Mouse (Mus musculus) kidney, embryonic 15.5 days (tissue): ENCODE measurements around the gene Myo1e. TPM values are rescaled to one million over a fixed set of nuclear protein-coding genes. Genes with fewer than 3 reads are reported as not detected.

Experiments used
- ATAC-seq: fragments of 200-750 bp; cut with Nextera tagmentation; replicated peaks from 2 replicates; pipeline ENCODE4 v1.8.0; 2017; ENCODE audit warnings: moderate TSS enrichment; ENCODE audit not compliant: low FRiP score
- H3K27ac ChIP-seq: fragments of 300-500 bp; sonication (generic); 2 replicates; pipeline ENCODE4 v1.5.1; 2015; ENCODE audit warnings: mild to moderate bottlenecking, inconsistent platforms
- H3K27me3 ChIP-seq: fragments of 300-500 bp; sonication (generic); 2 replicates; pipeline ENCODE4 v1.6.1; 2015; ENCODE audit warnings: inconsistent platforms
- H3K36me3 ChIP-seq: fragments of 300-500 bp; sonication (generic); 2 replicates; pipeline ENCODE4 v1.6.1; 2015; ENCODE audit warnings: inconsistent platforms
- H3K4me1 ChIP-seq: fragments of 300-500 bp; sonication (generic); 2 replicates; pipeline ENCODE4 v1.6.1; 2015; ENCODE audit warnings: inconsistent platforms
- H3K4me2 ChIP-seq: fragments of 300-500 bp; sonication (generic); 2 replicates; pipeline ENCODE4 v1.6.1; 2015; ENCODE audit warnings: moderate library complexity, mild to moderate bottlenecking, inconsistent platforms
- H3K4me3 ChIP-seq: fragments of 300-500 bp; sonication (generic); replicated peaks from 2 replicates; pipeline ENCODE4 v1.5.1; 2015; ENCODE audit warnings: mild to moderate bottlenecking, inconsistent platforms
- H3K9ac ChIP-seq: fragments of 300-500 bp; sonication (generic); 2 replicates; pipeline ENCODE4 v1.6.1; 2015; ENCODE audit warnings: mild to moderate bottlenecking, inconsistent platforms
- H3K9me3 ChIP-seq: fragments of 300-500 bp; sonication (generic); replicated peaks from 2 replicates; pipeline ENCODE4 v1.6.1; 2016; ENCODE audit warnings: inconsistent platforms
- WGBS: fragments of 180-500 bp; shearing (Covaris S2); methylation state at CpG from one replicate; pipeline ENCODE4 v1.1.7; 2015; ENCODE audit warnings: mixed read lengths; 5-methylcytosine and 5-hydroxymethylcytosine counted together
- polyA plus RNA-seq: library from polyadenylated mRNA; unstranded; fragments of >200 nt; fragmentation: Nextera tagmentation; extraction: Ambion mirVana; gene quantifications from 2 replicates; pipeline ENCODE4 v1.2.1, GENCODE M21; 2015

Myo1e gene
- polyA plus RNA-seq, 1 experiment from 2014 or later = 22.6 TPM

DNA sequence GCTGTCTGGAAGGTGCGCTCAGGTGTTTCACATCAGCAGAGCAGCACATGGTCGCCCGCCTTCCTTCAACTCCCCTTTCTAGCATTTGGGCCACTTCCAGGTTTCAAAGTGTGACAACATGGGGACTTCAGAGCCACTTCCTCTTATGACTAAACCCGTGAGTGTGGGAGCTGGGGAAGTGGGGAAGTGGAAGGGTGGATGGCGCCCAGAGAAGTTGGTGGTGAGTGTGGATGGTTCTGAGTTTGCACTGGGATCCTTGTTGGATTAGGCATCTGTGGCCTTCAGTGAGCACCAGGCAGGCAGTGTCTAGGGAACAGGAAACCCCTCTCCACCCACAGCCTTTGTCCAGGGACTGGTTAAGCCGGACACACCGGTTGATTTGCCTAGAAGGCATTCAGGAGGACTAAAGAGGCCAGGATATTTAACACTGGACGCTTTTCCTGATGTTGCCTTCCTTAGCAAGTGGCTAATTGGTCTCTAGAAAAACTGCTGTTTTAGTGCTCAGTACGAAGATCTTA, 53.2 kb downstream of the Myo1e start:
- Histone ChIP-seq H3K4me3 (no peak overlapping the region), H3K27me3 (no peaks in the 10 kb centered on the region), H3K27ac (peak overlapping the region; percentile 85), H3K4me1 (peaks cover 70% of the 10 kb centered on the region), H3K9me3 (no peaks in the 10 kb centered on the region), H3K4me2 (0 out of 2 replicates have a peak overlapping the region, but pooled peaks have one; percentile 5), H3K36me3 (no peaks in the 10 kb centered on the region), H3K9ac (no peak overlapping the region)
- 38% methylated on average over 9 of the region's 9 CpGs for WGBS
- 0 out of 2 replicates have a peak, but pooled peaks have one; percentile 41 for ATAC-seq

DNA sequence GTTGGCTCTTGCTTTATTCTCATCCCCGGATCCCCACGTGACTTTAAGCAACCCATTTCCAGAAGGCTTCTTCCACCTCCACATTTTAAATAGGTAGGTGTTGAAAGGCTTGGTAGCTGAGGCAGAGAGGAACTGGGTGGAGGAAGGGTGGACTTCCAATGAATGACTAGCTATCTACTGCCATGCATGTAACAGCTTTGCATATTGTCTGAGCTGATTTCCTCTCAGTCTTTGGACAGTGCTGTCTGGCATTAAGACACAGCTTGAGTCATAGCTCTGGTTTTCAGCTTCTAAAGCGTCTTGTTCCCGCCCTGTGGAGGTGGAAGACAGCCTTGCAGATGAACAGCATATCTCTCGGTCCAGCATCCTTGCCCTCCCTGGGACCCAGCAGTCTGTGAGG, 54.5 kb downstream of the Myo1e start:
- no peaks in the 10 kb centered on the region for H3K9me3 ChIP-seq
- 64% methylated on average over 5 of the region's 5 CpGs for WGBS
- H3K4me1 ChIP-seq = peaks cover 70% of the 10 kb centered on the region
- H3K27ac ChIP-seq = no peak overlapping the region
- no peaks in the 10 kb centered on the region for H3K36me3 ChIP-seq
- H3K4me2 ChIP-seq = no peak overlapping the region
- no peaks in the 10 kb centered on the region for H3K27me3 ChIP-seq
- no peak overlapping the region for H3K4me3 ChIP-seq
- ATAC-seq = no peak
- no peak overlapping the region for H3K9ac ChIP-seq

DNA sequence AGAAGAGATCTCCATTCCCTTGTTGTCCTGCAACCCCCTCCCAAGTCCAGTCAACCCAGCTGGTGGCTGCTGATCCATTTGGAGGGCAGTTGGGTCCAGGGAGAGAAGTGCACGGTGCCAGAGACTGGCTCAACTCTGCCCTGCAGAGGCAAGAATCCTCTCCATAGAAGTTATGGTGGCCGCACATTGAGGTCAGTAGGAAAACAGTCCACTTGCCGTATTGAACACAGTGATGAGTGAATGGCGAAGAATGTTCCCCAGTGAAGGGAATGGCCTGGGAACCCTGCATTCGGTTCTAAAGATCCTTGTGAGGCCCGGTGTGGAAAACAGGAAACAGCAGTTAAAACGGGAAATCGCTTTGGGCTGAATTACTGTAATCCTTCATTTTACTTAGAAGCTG, 56.0 kb downstream of the Myo1e start:
- H3K4me2 ChIP-seq = no peak overlapping the region
- H3K27me3 ChIP-seq = no peaks in the 10 kb centered on the region
- H3K27ac ChIP-seq = peak overlapping the region; percentile 68; the same call in 1 of the 2 replicates
- H3K9me3 ChIP-seq = no peaks in the 10 kb centered on the region
- H3K36me3 ChIP-seq = no peaks in the 10 kb centered on the region
- WGBS = 51% methylated on average over 8 of the region's 8 CpGs
- H3K9ac ChIP-seq = no peak overlapping the region
- peaks cover 58% of the 10 kb centered on the region for H3K4me1 ChIP-seq
- no peak for ATAC-seq
- no peak overlapping the region for H3K4me3 ChIP-seq

DNA sequence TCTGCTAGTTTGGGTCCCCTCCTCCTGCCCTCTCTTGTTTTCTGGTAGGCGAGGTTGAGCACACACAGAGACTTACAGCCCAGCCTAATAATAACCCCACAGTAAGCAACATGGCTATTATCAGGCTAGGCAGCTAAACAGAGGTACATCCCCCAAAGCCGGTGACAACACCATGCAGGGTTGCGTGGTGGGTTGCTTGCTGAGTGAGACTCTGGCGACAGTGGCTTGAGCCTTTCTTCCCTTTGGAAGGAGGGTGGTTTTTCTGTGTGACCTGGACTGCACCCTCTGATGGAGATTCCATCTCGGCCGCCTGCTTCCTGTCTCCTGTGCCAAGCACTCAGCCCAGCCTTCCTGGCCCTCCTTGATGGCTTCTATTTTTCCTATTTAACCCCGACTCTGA, 56.6 kb downstream of the Myo1e start:
- Histone ChIP-seq H3K4me3 (no peak overlapping the region), H3K36me3 (no peaks in the 10 kb centered on the region), H3K27ac (peak overlapping the region; percentile 68), H3K4me1 (peaks cover 55% of the 10 kb centered on the region), H3K9ac (no peak overlapping the region), H3K4me2 (0 out of 2 replicates have a peak overlapping the region, but pooled peaks have one; percentile 17), H3K9me3 (no peaks in the 10 kb centered on the region), H3K27me3 (no peaks in the 10 kb centered on the region)
- ATAC-seq = no peak
- 27% methylated on average over 7 of the region's 7 CpGs for WGBS

DNA sequence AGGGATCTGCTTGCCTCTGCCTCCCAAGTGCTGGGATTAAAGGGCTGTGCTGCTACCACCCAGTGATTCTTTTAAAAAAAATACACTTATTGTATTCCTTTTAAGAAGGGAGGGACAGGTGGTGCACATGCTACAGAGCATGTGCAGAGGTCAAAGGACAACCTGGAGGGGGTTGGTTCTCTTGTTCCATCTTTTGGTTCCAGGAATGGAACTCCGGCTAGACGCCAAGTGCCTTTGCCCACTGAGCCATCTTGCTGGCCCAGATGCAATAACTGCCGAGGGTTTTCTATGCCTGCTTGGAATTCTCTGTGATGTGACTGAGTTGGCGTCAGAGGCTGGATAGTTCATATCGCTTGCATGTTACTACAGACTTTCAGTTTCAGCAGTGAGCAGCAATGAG, 58.4 kb downstream of the Myo1e start:
- no peak overlapping the region for H3K27ac ChIP-seq
- no peak overlapping the region for H3K9ac ChIP-seq
- no peaks in the 10 kb centered on the region for H3K36me3 ChIP-seq
- no peaks in the 10 kb centered on the region for H3K27me3 ChIP-seq
- 84% methylated on average over 5 of the region's 5 CpGs for WGBS
- no peak for ATAC-seq
- no peaks in the 10 kb centered on the region for H3K9me3 ChIP-seq
- no peak overlapping the region for H3K4me2 ChIP-seq
- peaks cover 41% of the 10 kb centered on the region for H3K4me1 ChIP-seq
- no peak overlapping the region for H3K4me3 ChIP-seq

DNA sequence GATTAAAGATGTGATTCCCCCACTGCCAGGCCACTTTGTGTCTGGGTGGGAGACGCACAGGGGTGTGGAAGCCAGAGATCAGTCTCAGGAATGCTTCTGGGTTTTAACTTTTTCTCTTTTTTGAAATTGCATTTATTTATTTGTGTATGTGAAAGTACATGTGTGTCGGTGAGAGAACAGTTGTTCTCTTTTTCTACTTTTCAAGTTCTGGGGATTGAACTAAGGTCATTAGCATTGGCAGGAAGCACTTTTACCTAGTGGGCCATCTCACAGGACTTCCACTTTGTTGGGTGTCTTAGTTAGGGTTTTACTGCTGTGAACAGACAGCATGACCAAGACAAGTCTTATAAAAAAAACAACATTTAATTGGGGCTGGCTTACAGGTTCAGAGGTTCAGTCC, 59.0 kb downstream of the Myo1e start:
- no peak for ATAC-seq
- no peak overlapping the region for H3K9ac ChIP-seq
- WGBS = 90% methylated on average over 2 of the region's 2 CpGs
- no peak overlapping the region for H3K4me3 ChIP-seq
- H3K27ac ChIP-seq = no peak overlapping the region
- no peaks in the 10 kb centered on the region for H3K36me3 ChIP-seq
- H3K27me3 ChIP-seq = no peaks in the 10 kb centered on the region
- no peaks in the 10 kb centered on the region for H3K9me3 ChIP-seq
- no peak overlapping the region for H3K4me2 ChIP-seq
- H3K4me1 ChIP-seq = peaks cover 35% of the 10 kb centered on the region

DNA sequence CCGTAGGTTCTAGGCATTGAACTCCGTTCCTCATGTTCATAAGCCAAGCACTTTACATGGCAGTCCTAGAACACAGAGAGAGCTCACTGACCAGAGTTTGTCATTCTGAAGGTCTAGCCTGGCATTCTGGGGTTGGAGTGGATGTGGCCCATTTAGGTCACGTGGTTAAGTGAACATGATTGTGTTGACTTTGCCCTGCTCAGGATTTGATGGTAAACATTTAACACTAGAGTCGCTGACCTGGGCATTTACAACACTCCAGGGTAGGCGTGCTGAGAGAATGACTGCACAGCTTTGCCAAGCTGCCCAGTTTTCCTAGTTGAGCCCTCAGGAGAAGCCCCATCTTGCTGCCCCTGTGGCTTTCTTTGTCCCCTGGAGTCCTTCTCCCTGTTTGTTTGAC, 60.0 kb downstream of the Myo1e start:
- 83% methylated on average over 5 of the region's 5 CpGs for WGBS
- no peaks in the 10 kb centered on the region for H3K36me3 ChIP-seq
- no peak overlapping the region for H3K4me3 ChIP-seq
- H3K4me2 ChIP-seq = no peak overlapping the region
- H3K27ac ChIP-seq = no peak overlapping the region
- H3K4me1 ChIP-seq = peaks cover 33% of the 10 kb centered on the region
- no peaks in the 10 kb centered on the region for H3K9me3 ChIP-seq
- no peaks in the 10 kb centered on the region for H3K27me3 ChIP-seq
- H3K9ac ChIP-seq = no peak overlapping the region
- no peak for ATAC-seq

DNA sequence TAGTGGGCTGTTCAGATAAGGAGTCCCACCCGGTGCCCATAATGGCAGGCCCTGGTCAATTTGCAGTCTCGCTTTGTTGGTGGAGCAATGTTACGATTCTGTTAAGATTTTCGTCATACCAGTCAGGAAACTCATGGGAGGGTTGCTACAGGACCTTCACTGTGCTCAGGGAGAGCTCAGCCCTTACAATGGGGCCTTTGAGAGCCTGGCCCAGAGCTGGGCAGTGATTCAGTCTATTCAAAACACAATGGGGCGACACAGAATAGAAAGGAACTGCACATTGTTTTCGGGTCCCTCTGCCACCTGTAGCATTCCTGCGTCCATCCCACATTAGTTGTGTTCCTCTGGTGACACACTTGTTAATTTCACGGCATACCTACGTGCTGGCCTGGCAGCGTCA, 62.2 kb downstream of the Myo1e start:
- H3K36me3 ChIP-seq = no peaks in the 10 kb centered on the region
- H3K9me3 ChIP-seq = no peaks in the 10 kb centered on the region
- no peak overlapping the region for H3K9ac ChIP-seq
- peak overlapping the region; percentile 58 for H3K27ac ChIP-seq
- H3K27me3 ChIP-seq = no peaks in the 10 kb centered on the region
- 78% methylated on average over 10 of the region's 10 CpGs for WGBS
- no peak overlapping the region for H3K4me2 ChIP-seq
- peaks cover 13% of the 10 kb centered on the region for H3K4me1 ChIP-seq
- ATAC-seq = no peak
- no peak overlapping the region for H3K4me3 ChIP-seq

DNA sequence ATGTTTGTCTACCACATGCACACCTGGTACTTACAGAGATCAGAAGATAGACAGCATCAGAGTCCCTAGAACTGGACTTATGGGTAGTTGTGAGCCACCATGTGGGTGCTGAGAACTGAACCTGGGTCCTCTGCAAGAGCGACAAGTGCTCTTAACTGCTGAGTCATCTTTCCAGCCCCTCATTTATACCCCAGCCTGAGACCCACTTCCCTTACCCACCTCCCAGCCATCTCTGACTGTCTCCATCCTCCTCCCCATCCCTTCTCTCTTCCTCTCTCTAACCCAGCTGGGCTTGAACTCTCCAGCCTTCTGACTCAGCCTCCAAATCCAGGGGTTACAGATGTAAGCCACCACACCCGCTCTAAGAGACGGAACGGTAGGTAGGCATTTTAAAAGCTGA, 63.3 kb downstream of the Myo1e start:
- H3K4me2 ChIP-seq = no peak overlapping the region
- peaks cover 11% of the 10 kb centered on the region; the same call in 1 of the 2 replicates for H3K4me1 ChIP-seq
- ATAC-seq = no peak
- no peaks in the 10 kb centered on the region for H3K36me3 ChIP-seq
- H3K9me3 ChIP-seq = no peaks in the 10 kb centered on the region
- peak overlapping the region; percentile 60; the same call in 1 of the 2 replicates for H3K27ac ChIP-seq
- no peaks in the 10 kb centered on the region for H3K27me3 ChIP-seq
- 91% methylated on average over 4 of the region's 4 CpGs for WGBS
- H3K9ac ChIP-seq = no peak overlapping the region
- H3K4me3 ChIP-seq = no peak overlapping the region

DNA sequence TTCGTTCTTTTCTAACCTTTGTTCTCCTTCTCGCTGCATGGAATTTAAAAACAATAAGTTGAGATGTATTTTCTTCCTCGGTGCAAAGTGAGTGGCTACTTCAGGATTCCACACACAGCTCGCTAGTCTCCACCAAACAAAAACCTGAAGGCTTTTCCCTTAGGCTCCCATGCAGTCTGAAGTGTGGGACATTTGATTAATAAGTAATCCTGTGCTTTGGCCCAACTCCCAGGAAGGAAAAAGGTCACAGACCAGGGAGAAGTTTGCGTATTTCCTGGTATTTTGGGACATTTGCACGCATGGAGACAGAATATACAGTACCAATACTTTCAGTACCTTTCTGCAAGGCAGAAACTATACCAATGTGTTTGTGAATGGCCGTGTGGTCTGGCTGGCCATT, 64.0 kb downstream of the Myo1e start:
- H3K27ac ChIP-seq = peak overlapping the region; percentile 64
- no peak for ATAC-seq

DNA sequence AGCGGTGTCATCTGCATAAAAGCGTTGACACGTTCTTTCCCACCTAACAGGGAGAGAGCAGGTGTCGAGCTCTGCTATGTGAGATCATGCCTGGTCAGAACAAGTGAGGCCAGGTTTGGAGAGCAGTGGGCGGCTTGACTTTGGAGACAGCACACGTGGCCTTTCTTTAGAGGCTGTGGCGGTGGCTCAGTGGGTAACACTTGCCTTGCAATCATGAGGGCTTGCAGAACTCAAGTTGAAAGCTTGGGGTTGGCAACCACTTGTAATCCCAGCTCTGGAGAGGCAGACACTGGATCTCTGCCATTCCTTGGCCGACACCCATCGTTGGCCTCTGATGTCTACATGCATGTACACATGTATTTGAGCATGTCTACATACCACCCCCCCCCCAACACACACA, 64.5 kb downstream of the Myo1e start:
- H3K27me3 ChIP-seq = no peaks in the 10 kb centered on the region
- H3K36me3 ChIP-seq = no peaks in the 10 kb centered on the region
- H3K4me2 ChIP-seq = no peak overlapping the region
- peak overlapping the region; percentile 64 for H3K27ac ChIP-seq
- H3K9me3 ChIP-seq = no peaks in the 10 kb centered on the region
- WGBS = 93% methylated on average over 9 of the region's 9 CpGs
- H3K4me1 ChIP-seq = peaks cover 11% of the 10 kb centered on the region; the same call in 1 of the 2 replicates
- H3K9ac ChIP-seq = no peak overlapping the region
- no peak for ATAC-seq
- no peak overlapping the region for H3K4me3 ChIP-seq

More for the DNA sequence above, 64.0 kb downstream of the Myo1e start:
- WGBS = 63% methylated on average over 7 of the region's 7 CpGs
- Histone ChIP-seq H3K4me1 (peaks cover 11% of the 10 kb centered on the region; the same call in 1 of the 2 replicates), H3K4me3 (no peak overlapping the region), H3K9ac (no peak overlapping the region), H3K4me2 (no peak overlapping the region), H3K9me3 (no peaks in the 10 kb centered on the region), H3K36me3 (no peaks in the 10 kb centered on the region), H3K27me3 (no peaks in the 10 kb centered on the region)

DNA sequence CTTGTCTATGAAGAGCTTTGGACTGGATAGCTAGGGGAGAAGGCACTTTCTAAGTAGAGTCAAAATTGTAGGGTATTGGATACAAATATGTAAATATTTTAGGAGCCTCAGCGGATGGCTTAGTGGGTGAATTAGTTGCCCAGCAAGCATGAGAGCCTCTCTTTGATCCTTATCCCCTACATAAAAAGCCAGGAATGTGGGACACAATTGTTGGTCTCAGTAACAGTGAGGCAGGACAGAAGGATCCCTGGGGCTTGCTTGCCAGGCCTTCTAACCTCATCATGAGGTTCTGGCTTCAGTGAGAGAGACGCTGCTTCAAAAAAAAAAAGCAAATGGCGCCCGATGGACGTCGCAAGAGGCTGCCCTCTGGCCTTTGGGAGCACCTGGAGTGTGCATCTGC, 66.9 kb downstream of the Myo1e start:
- Histone ChIP-seq H3K9ac (no peak overlapping the region), H3K27ac (no peak overlapping the region)

DNA sequence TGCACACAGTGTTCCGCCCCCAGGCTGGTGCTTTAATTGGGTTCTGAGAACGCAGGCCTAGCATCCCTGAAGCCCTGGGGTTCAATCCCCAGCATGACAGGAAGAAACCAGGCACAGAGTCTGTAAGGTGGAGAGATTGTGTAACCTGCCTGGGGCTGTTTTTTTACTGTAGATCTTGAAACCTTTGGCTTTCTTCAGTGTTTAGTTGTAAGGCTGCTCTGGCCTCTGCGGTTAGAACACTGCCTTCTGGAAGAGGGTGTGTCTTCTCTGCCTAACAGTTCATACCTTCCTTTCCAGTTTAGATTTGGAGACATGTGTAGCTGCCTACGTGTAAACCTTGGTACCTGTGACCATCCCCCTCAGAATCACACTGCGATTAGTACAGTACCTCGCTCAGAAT, 67.3 kb downstream of the Myo1e start:
- Histone ChIP-seq H3K4me1 (peaks cover 8% of the 10 kb centered on the region; the same call in 1 of the 2 replicates), H3K9ac (no peak overlapping the region), H3K9me3 (no peaks in the 10 kb centered on the region), H3K36me3 (no peaks in the 10 kb centered on the region), H3K27me3 (no peaks in the 10 kb centered on the region), H3K27ac (no peak overlapping the region), H3K4me3 (no peak overlapping the region), H3K4me2 (no peak overlapping the region)
- WGBS = 88% methylated on average over 6 of the region's 6 CpGs
- no peak for ATAC-seq

More for the DNA sequence above, 66.9 kb downstream of the Myo1e start:
- H3K9me3 ChIP-seq = no peaks in the 10 kb centered on the region
- H3K27me3 ChIP-seq = no peaks in the 10 kb centered on the region
- no peak for ATAC-seq
- H3K4me1 ChIP-seq = peaks cover 9% of the 10 kb centered on the region; the same call in 1 of the 2 replicates
- H3K36me3 ChIP-seq = no peaks in the 10 kb centered on the region
- WGBS = 86% methylated on average over 6 of the region's 6 CpGs
- H3K4me3 ChIP-seq = no peak overlapping the region
- H3K4me2 ChIP-seq = no peak overlapping the region
